Mouse (Mus musculus): ENCODE data around the gene 1700016D06Rik. TPM values are rescaled to one million over a fixed set of nuclear protein-coding genes. Genes with fewer than 3 reads are reported as not detected.

The 1700016D06Rik gene
- polyA plus RNA-seq, 1 experiment from 2014 or later: not detected

GRCm38 (mm10) chr8:11727651-11728481 is 27.0 kb upstream of the 1700016D06Rik start, which contains the start of gene Arhgef7:
TSS of gene Arhgef7 (plus strand) at chr8:11727721.
- WGBS (ENCODE audit: insufficient replicate concordance): 1% methylated on average over 108 of the region's 127 CpGs
- Histone ChIP-seq H3K27me3 (replicated peaks) (peaks cover 86% of the 10 kb centered on the region), H3K4me1 (0 out of 2 replicates have a peak, but pooled peaks cover 4% of the 10 kb centered on the region), H3K9me3 (replicated peaks) (no peaks in the 10 kb centered on the region), H3K4me3 (peak within 1 kb of the TSS; percentile 53), H3K27ac (peak within 1 kb of the TSS; percentile 61), H3K9ac (peak within 1 kb of the TSS; percentile 42; the same call in 1 of the 2 replicates), H3K4me2 (peak within 1 kb of the TSS; percentile 58), H3K36me3 (no peaks in the 10 kb centered on the region)
- ATAC-seq: peak; percentile 32; the same call in 1 of the 2 replicates

GRCm38 (mm10) chr8:11727273-11727650 is 26.4 kb upstream of the 1700016D06Rik start:
- Histone ChIP-seq H3K9me3 (replicated peaks) (no peaks in the 10 kb centered on the region), H3K4me1 (0 out of 2 replicates have a peak, but pooled peaks cover 4% of the 10 kb centered on the region), H3K36me3 (no peaks in the 10 kb centered on the region), H3K27ac (no peak overlapping the region), H3K9ac (0 out of 2 replicates have a peak overlapping the region, but pooled peaks have one; percentile 33), H3K4me3 (peak overlapping the region; percentile 53), H3K27me3 (replicated peaks) (peaks cover 89% of the 10 kb centered on the region), H3K4me2 (peak overlapping the region; percentile 58)
- WGBS (ENCODE audit: insufficient replicate concordance): 3% methylated on average over 22 of the region's 22 CpGs
- no peak for ATAC-seq

GRCm38 (mm10) chr8:11717194-11717593 is 16.3 kb upstream of the 1700016D06Rik start:
- H3K27ac ChIP-seq: no peak overlapping the region
- peaks cover 18% of the 10 kb centered on the region for H3K27me3 ChIP-seq (replicated peaks)
- H3K4me1 ChIP-seq: no peaks in the 10 kb centered on the region
- ATAC-seq: no peak
- no peaks in the 10 kb centered on the region for H3K36me3 ChIP-seq
- no peak overlapping the region for H3K4me3 ChIP-seq
- 35% methylated on average over 4 of the region's 4 CpGs for WGBS (ENCODE audit: insufficient replicate concordance)
- no peaks in the 10 kb centered on the region for H3K9me3 ChIP-seq (replicated peaks)
- H3K4me2 ChIP-seq: no peak overlapping the region
- no peak overlapping the region for H3K9ac ChIP-seq

- no peak overlapping the region for H3K4me2 ChIP-seq
- H3K9ac ChIP-seq: no peak overlapping the region
- H3K4me1 ChIP-seq: peaks cover 11% of the 10 kb centered on the region
- H3K27me3 ChIP-seq (replicated peaks): no peaks in the 10 kb centered on the region; the same call in 1 of the 2 replicates
- no peak overlapping the region for H3K4me3 ChIP-seq
- H3K9me3 ChIP-seq (replicated peaks): no peaks in the 10 kb centered on the region
- ATAC-seq: no peak
- WGBS (ENCODE audit: insufficient replicate concordance): 67% methylated on average over 6 of the region's 6 CpGs
- no peak overlapping the region for H3K27ac ChIP-seq
- H3K36me3 ChIP-seq: no peaks in the 10 kb centered on the region
These were observed 11.4 kb upstream of the 1700016D06Rik start for GRCm38 (mm10) chr8:11712244-11712643.

- Histone ChIP-seq H3K4me3 (no peak overlapping the region), H3K27ac (peak overlapping the region; percentile 18; the same call in 1 of the 2 replicates), H3K9ac (no peak overlapping the region), H3K9me3 (replicated peaks) (no peaks in the 10 kb centered on the region), H3K36me3 (no peaks in the 10 kb centered on the region), H3K4me1 (peaks cover 11% of the 10 kb centered on the region), H3K27me3 (replicated peaks) (no peaks in the 10 kb centered on the region; the same call in 1 of the 2 replicates), H3K4me2 (no peak overlapping the region)
- 36% methylated on average over 5 of the region's 5 CpGs for WGBS (ENCODE audit: insufficient replicate concordance)
- peak; percentile 46; the same call in 1 of the 2 replicates for ATAC-seq
These were observed 9.6 kb upstream of the 1700016D06Rik start for GRCm38 (mm10) chr8:11710415-11710814.

GRCm38 (mm10) chr8:11709542-11709941 is 8.7 kb upstream of the 1700016D06Rik start:
- H3K4me3 ChIP-seq: no peak overlapping the region
- WGBS (ENCODE audit: insufficient replicate concordance): 56% methylated on average over 3 of the region's 3 CpGs
- ATAC-seq: no peak
- H3K27ac ChIP-seq: no peak overlapping the region
- no peaks in the 10 kb centered on the region for H3K36me3 ChIP-seq
- peaks cover 11% of the 10 kb centered on the region for H3K4me1 ChIP-seq
- no peaks in the 10 kb centered on the region; the same call in 1 of the 2 replicates for H3K27me3 ChIP-seq (replicated peaks)
- no peaks in the 10 kb centered on the region for H3K9me3 ChIP-seq (replicated peaks)
- no peak overlapping the region for H3K4me2 ChIP-seq
- no peak overlapping the region for H3K9ac ChIP-seq

GRCm38 (mm10) chr8:11708815-11709214 is 8.0 kb upstream of the 1700016D06Rik start:
- peaks cover 11% of the 10 kb centered on the region for H3K4me1 ChIP-seq
- H3K36me3 ChIP-seq: no peaks in the 10 kb centered on the region
- 61% methylated on average over 2 of the region's 2 CpGs for WGBS (ENCODE audit: insufficient replicate concordance)
- no peak overlapping the region for H3K9ac ChIP-seq
- no peak overlapping the region for H3K4me3 ChIP-seq
- no peaks in the 10 kb centered on the region for H3K9me3 ChIP-seq (replicated peaks)
- no peak overlapping the region for H3K4me2 ChIP-seq
- H3K27ac ChIP-seq: no peak overlapping the region
- no peak for ATAC-seq
- no peaks in the 10 kb centered on the region; the same call in 1 of the 2 replicates for H3K27me3 ChIP-seq (replicated peaks)

GRCm38 (mm10) chr8:11707701-11708100 is 6.8 kb upstream of the 1700016D06Rik start:
- Histone ChIP-seq H3K4me3 (no peak overlapping the region), H3K27ac (no peak overlapping the region), H3K4me2 (no peak overlapping the region), H3K9me3 (replicated peaks) (no peaks in the 10 kb centered on the region), H3K27me3 (replicated peaks) (no peaks in the 10 kb centered on the region), H3K9ac (no peak overlapping the region), H3K4me1 (peaks cover 11% of the 10 kb centered on the region), H3K36me3 (no peaks in the 10 kb centered on the region)
- peak; percentile 43; the same call in 1 of the 2 replicates for ATAC-seq
- 26% methylated on average over 3 of the region's 3 CpGs for WGBS (ENCODE audit: insufficient replicate concordance)

GRCm38 (mm10) chr8:11705818-11706217 is 5.0 kb upstream of the 1700016D06Rik start:
- H3K4me1 ChIP-seq: peaks cover 10% of the 10 kb centered on the region
- WGBS (ENCODE audit: insufficient replicate concordance): 76% methylated on average over 12 of the region's 12 CpGs
- no peak for ATAC-seq
- no peak overlapping the region for H3K4me3 ChIP-seq
- H3K36me3 ChIP-seq: no peaks in the 10 kb centered on the region
- H3K27ac ChIP-seq: no peak overlapping the region
- H3K9me3 ChIP-seq (replicated peaks): no peaks in the 10 kb centered on the region
- H3K27me3 ChIP-seq (replicated peaks): no peaks in the 10 kb centered on the region; the same call in 1 of the 2 replicates
- no peak overlapping the region for H3K4me2 ChIP-seq
- H3K9ac ChIP-seq: no peak overlapping the region

- Histone ChIP-seq H3K4me1 (peaks cover 11% of the 10 kb centered on the region; the same call in 1 of the 2 replicates), H3K9ac (no peak overlapping the region), H3K27ac (no peak overlapping the region), H3K4me2 (no peak overlapping the region), H3K9me3 (replicated peaks) (no peaks in the 10 kb centered on the region), H3K27me3 (replicated peaks) (peaks cover 3% of the 10 kb centered on the region; the same call in 1 of the 2 replicates), H3K4me3 (no peak overlapping the region), H3K36me3 (no peaks in the 10 kb centered on the region)
- no peak for ATAC-seq
- 51% methylated on average over 6 of the region's 6 CpGs for WGBS (ENCODE audit: insufficient replicate concordance)
These were observed 4.0 kb upstream of the 1700016D06Rik start for GRCm38 (mm10) chr8:11704716-11705420.

- H3K9me3 ChIP-seq (replicated peaks): no peaks in the 10 kb centered on the region
- no peak overlapping the region for H3K9ac ChIP-seq
- H3K4me3 ChIP-seq: no peak overlapping the region
- H3K4me1 ChIP-seq: peaks cover 6% of the 10 kb centered on the region; the same call in 1 of the 2 replicates
- no peak overlapping the region for H3K4me2 ChIP-seq
- no peaks in the 10 kb centered on the region for H3K36me3 ChIP-seq
- H3K27me3 ChIP-seq (replicated peaks): peaks cover 6% of the 10 kb centered on the region; the same call in 1 of the 2 replicates
- ATAC-seq: no peak
- no peak overlapping the region for H3K27ac ChIP-seq
- 58% methylated on average over 5 of the region's 5 CpGs for WGBS (ENCODE audit: insufficient replicate concordance)
These were observed 2.9 kb upstream of the 1700016D06Rik start for GRCm38 (mm10) chr8:11703789-11704188.

All from liver, embryonic 12.5 days (tissue).